Mouse (Mus musculus): ENCODE data around the gene Tmc7. TPM values are rescaled to one million over a fixed set of nuclear protein-coding genes. Genes with fewer than 3 reads are reported as not detected.

The Tmc7 gene
- polyA plus RNA-seq, 1 experiment from 2014 or later: 1.9 TPM

GRCm38 (mm10) chr7:118595228-118595627 is 10.7 kb upstream of the Tmc7 start:
- ATAC-seq (replicated peaks; ENCODE audit: insufficient number of reproducible peaks, low FRiP score, low TSS enrichment): no peak; the same call in 1 of the 2 replicates
- Histone ChIP-seq H3K4me1 (ENCODE audit: control insufficient read depth, insufficient read depth, low read length) (peaks cover 2% of the 10 kb centered on the region; the same call in 1 of the 2 replicates), H3K9me3 (replicated peaks; ENCODE audit: control insufficient read depth, low read length) (no peaks in the 10 kb centered on the region), H3K27me3 (ENCODE audit: control insufficient read depth, insufficient read depth, low read length) (peaks cover 70% of the 10 kb centered on the region), H3K36me3 (ENCODE audit: control insufficient read depth, insufficient read depth, low read length) (no peaks in the 10 kb centered on the region), H3K4me2 (peak overlapping the region; percentile 49), H3K9ac (ENCODE audit: low read depth, low read length) (0 out of 2 replicates have a peak overlapping the region, but pooled peaks have one; percentile 53), H3K4me3 (ENCODE audit: low read depth, low read length) (peak overlapping the region; percentile 8; the same call in 1 of the 2 replicates), H3K27ac (ENCODE audit: low read depth, low read length) (no peak overlapping the region)
- WGBS (ENCODE audit: insufficient replicate concordance): 2% methylated on average over 14 of the region's 14 CpGs

- Histone ChIP-seq H3K27me3 (ENCODE audit: control insufficient read depth, insufficient read depth, low read length) (peaks cover 64% of the 10 kb centered on the region), H3K27ac (ENCODE audit: low read depth, low read length) (no peak overlapping the region), H3K4me1 (ENCODE audit: control insufficient read depth, insufficient read depth, low read length) (peaks cover 2% of the 10 kb centered on the region; the same call in 1 of the 2 replicates), H3K9me3 (replicated peaks; ENCODE audit: control insufficient read depth, low read length) (no peaks in the 10 kb centered on the region), H3K4me3 (ENCODE audit: low read depth, low read length) (no peak overlapping the region), H3K4me2 (peak overlapping the region; percentile 49; the same call in 1 of the 2 replicates), H3K9ac (ENCODE audit: low read depth, low read length) (peak overlapping the region; percentile 10), H3K36me3 (ENCODE audit: control insufficient read depth, insufficient read depth, low read length) (no peaks in the 10 kb centered on the region)
- no peak for ATAC-seq (replicated peaks; ENCODE audit: insufficient number of reproducible peaks, low FRiP score, low TSS enrichment)
- 18% methylated on average over 10 of the region's 10 CpGs for WGBS (ENCODE audit: insufficient replicate concordance)
Observed at GRCm38 (mm10) chr7:118594611-118595010, 10.1 kb upstream of the Tmc7 start.

DNA sequence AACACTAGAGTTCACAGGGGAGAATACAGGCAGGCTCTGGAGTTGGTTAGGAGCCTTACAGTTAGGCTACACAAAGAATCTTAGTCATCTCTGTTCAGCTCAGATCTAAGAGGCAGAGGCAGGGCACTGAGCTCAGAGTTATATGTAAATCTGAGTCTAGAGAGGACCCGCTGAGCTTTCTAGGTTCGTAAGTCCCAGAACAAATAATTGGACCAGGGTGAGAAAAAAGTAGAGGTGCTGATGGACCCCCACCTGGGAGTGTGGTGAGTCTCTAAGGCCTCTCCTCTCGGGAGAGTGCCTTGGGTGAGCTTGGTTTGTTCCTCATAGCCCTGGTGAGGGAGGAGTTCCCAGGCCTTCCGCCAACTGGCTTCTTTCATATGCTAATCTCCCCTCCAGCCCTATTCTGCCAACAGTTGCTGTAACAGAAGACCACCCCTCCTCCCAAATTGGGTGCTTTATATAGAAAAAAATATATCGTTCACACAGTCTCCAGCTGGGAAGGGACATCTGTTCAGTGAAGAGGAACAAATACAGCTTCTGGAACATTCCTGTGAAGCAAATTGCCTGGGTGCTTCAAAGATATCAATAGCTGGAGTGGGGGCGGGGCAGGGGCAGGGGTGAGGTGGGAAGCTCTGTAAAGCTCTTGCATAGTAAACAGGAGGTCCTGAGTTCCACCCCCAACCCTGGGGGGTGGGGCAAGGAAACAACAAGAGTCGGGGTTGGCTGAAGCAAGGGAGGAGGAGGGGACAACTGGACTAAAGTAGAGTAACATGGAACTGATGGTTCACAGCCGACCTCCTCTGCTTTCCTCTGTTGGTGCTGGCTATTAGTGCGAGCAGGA is 9.3 kb upstream of the Tmc7 start:
- no peak for ATAC-seq (replicated peaks; ENCODE audit: insufficient number of reproducible peaks, low FRiP score, low TSS enrichment)
- H3K27me3 ChIP-seq (ENCODE audit: control insufficient read depth, insufficient read depth, low read length): peaks cover 60% of the 10 kb centered on the region
- WGBS (ENCODE audit: insufficient replicate concordance): 8% methylated on average over 9 of the region's 9 CpGs
- no peak overlapping the region; the same call in 1 of the 2 replicates for H3K4me2 ChIP-seq
- no peak overlapping the region for H3K4me3 ChIP-seq (ENCODE audit: low read depth, low read length)
- no peak overlapping the region for H3K9ac ChIP-seq (ENCODE audit: low read depth, low read length)
- H3K36me3 ChIP-seq (ENCODE audit: control insufficient read depth, insufficient read depth, low read length): no peaks in the 10 kb centered on the region
- no peak overlapping the region for H3K27ac ChIP-seq (ENCODE audit: low read depth, low read length)
- H3K9me3 ChIP-seq (replicated peaks; ENCODE audit: control insufficient read depth, low read length): no peaks in the 10 kb centered on the region
- H3K4me1 ChIP-seq (ENCODE audit: control insufficient read depth, insufficient read depth, low read length): peaks cover 2% of the 10 kb centered on the region; the same call in 1 of the 2 replicates

GRCm38 (mm10) chr7:118592146-118592545 is 7.6 kb upstream of the Tmc7 start:
- no peak for ATAC-seq (replicated peaks; ENCODE audit: insufficient number of reproducible peaks, low FRiP score, low TSS enrichment)
- H3K4me3 ChIP-seq (ENCODE audit: low read depth, low read length): no peak overlapping the region
- H3K27me3 ChIP-seq (ENCODE audit: control insufficient read depth, insufficient read depth, low read length): peaks cover 47% of the 10 kb centered on the region
- H3K9ac ChIP-seq (ENCODE audit: low read depth, low read length): no peak overlapping the region
- WGBS (ENCODE audit: insufficient replicate concordance): 36% methylated on average over 6 of the region's 6 CpGs
- peaks cover 2% of the 10 kb centered on the region; the same call in 1 of the 2 replicates for H3K4me1 ChIP-seq (ENCODE audit: control insufficient read depth, insufficient read depth, low read length)
- H3K4me2 ChIP-seq: no peak overlapping the region
- H3K36me3 ChIP-seq (ENCODE audit: control insufficient read depth, insufficient read depth, low read length): no peaks in the 10 kb centered on the region
- H3K9me3 ChIP-seq (replicated peaks; ENCODE audit: control insufficient read depth, low read length): no peaks in the 10 kb centered on the region
- no peak overlapping the region for H3K27ac ChIP-seq (ENCODE audit: low read depth, low read length)

DNA sequence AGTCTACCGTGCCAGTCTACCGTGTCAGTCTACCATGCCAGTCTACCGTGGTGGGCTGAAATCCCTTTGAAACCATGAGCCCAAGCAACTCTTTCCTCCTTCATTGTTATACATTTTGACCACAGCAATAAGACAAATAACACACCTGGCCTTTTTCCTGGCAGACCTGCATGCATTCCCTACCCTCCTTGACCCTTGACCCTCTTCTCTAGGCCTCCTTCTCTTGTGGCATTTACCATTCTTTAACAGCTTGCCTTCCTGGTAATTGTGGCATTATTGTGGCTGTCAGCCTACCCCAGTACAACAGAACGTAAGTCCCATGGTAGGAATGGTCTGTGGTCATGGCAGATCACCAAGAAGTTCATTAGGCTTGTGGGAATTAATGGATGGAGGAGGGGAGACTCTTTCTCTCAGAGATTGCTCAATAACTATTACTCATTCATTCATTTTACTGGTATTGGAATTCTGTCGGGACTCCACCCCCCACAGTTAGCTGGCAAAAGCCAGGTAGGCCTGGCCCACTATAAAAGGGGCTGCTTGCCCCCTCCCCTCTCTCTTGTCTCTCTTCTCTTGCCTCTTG is 6.3 kb upstream of the Tmc7 start:
- WGBS (ENCODE audit: insufficient replicate concordance): 88% methylated on average over 5 of the region's 5 CpGs
- ATAC-seq (replicated peaks; ENCODE audit: insufficient number of reproducible peaks, low FRiP score, low TSS enrichment): no peak
- no peaks in the 10 kb centered on the region for H3K9me3 ChIP-seq (replicated peaks; ENCODE audit: control insufficient read depth, low read length)
- no peak overlapping the region for H3K4me2 ChIP-seq
- H3K4me1 ChIP-seq (ENCODE audit: control insufficient read depth, insufficient read depth, low read length): peaks cover 2% of the 10 kb centered on the region; the same call in 1 of the 2 replicates
- H3K27ac ChIP-seq (ENCODE audit: low read depth, low read length): no peak overlapping the region
- no peak overlapping the region for H3K9ac ChIP-seq (ENCODE audit: low read depth, low read length)
- peaks cover 35% of the 10 kb centered on the region for H3K27me3 ChIP-seq (ENCODE audit: control insufficient read depth, insufficient read depth, low read length)
- no peak overlapping the region for H3K4me3 ChIP-seq (ENCODE audit: low read depth, low read length)
- H3K36me3 ChIP-seq (ENCODE audit: control insufficient read depth, insufficient read depth, low read length): no peaks in the 10 kb centered on the region

- H3K4me2 ChIP-seq: no peak overlapping the region
- H3K27me3 ChIP-seq (ENCODE audit: control insufficient read depth, insufficient read depth, low read length): peaks cover 5% of the 10 kb centered on the region; the same call in 1 of the 2 replicates
- no peak overlapping the region for H3K4me3 ChIP-seq (ENCODE audit: low read depth, low read length)
- H3K27ac ChIP-seq (ENCODE audit: low read depth, low read length): no peak overlapping the region
- H3K9me3 ChIP-seq (replicated peaks; ENCODE audit: control insufficient read depth, low read length): no peaks in the 10 kb centered on the region
- no peak overlapping the region for H3K9ac ChIP-seq (ENCODE audit: low read depth, low read length)
- H3K36me3 ChIP-seq (ENCODE audit: control insufficient read depth, insufficient read depth, low read length): no peaks in the 10 kb centered on the region
- ATAC-seq (replicated peaks; ENCODE audit: insufficient number of reproducible peaks, low FRiP score, low TSS enrichment): no peak
- 63% methylated on average over 6 of the region's 6 CpGs for WGBS (ENCODE audit: insufficient replicate concordance)
- no peaks in the 10 kb centered on the region for H3K4me1 ChIP-seq (ENCODE audit: control insufficient read depth, insufficient read depth, low read length)
Observed at GRCm38 (mm10) chr7:118585856-118586255, 1.3 kb upstream of the Tmc7 start.

GRCm38 (mm10) chr7:118584926-118585325 is 390 bp upstream of the Tmc7 start:
- no peak overlapping the region for H3K27ac ChIP-seq (ENCODE audit: low read depth, low read length)
- H3K27me3 ChIP-seq (ENCODE audit: control insufficient read depth, insufficient read depth, low read length): peaks cover 5% of the 10 kb centered on the region; the same call in 1 of the 2 replicates
- no peak overlapping the region for H3K9ac ChIP-seq (ENCODE audit: low read depth, low read length)
- H3K9me3 ChIP-seq (replicated peaks; ENCODE audit: control insufficient read depth, low read length): 0 out of 2 replicates have a peak, but pooled peaks cover 2% of the 10 kb centered on the region
- H3K36me3 ChIP-seq (ENCODE audit: control insufficient read depth, insufficient read depth, low read length): no peaks in the 10 kb centered on the region
- H3K4me3 ChIP-seq (ENCODE audit: low read depth, low read length): peak overlapping the region; percentile 66
- peak overlapping the region; percentile 98 for H3K4me2 ChIP-seq
- H3K4me1 ChIP-seq (ENCODE audit: control insufficient read depth, insufficient read depth, low read length): no peaks in the 10 kb centered on the region
- no peak for ATAC-seq (replicated peaks; ENCODE audit: insufficient number of reproducible peaks, low FRiP score, low TSS enrichment)
- WGBS (ENCODE audit: insufficient replicate concordance): 67% methylated on average over 5 of the region's 5 CpGs

GRCm38 (mm10) chr7:118583821-118584220 is 715 bp downstream of the Tmc7 start:
- H3K27me3 ChIP-seq (ENCODE audit: control insufficient read depth, insufficient read depth, low read length): peaks cover 5% of the 10 kb centered on the region; the same call in 1 of the 2 replicates
- peak overlapping the region; percentile 66 for H3K4me3 ChIP-seq (ENCODE audit: low read depth, low read length)
- peak overlapping the region; percentile 73 for H3K9ac ChIP-seq (ENCODE audit: low read depth, low read length)
- no peak for ATAC-seq (replicated peaks; ENCODE audit: insufficient number of reproducible peaks, low FRiP score, low TSS enrichment)
- 0 out of 2 replicates have a peak, but pooled peaks cover 2% of the 10 kb centered on the region for H3K9me3 ChIP-seq (replicated peaks; ENCODE audit: control insufficient read depth, low read length)
- WGBS (ENCODE audit: insufficient replicate concordance): 15% methylated on average over 7 of the region's 7 CpGs
- peaks cover under 1% of the 10 kb centered on the region; the same call in 1 of the 2 replicates for H3K4me1 ChIP-seq (ENCODE audit: control insufficient read depth, insufficient read depth, low read length)
- H3K4me2 ChIP-seq: peak overlapping the region; percentile 98
- no peaks in the 10 kb centered on the region for H3K36me3 ChIP-seq (ENCODE audit: control insufficient read depth, insufficient read depth, low read length)
- no peak overlapping the region for H3K27ac ChIP-seq (ENCODE audit: low read depth, low read length)

Data from heart, embryonic 11.5 days (tissue).